Mouse (Mus musculus) ovary, postnatal 36 days (tissue): ENCODE data around the gene Igfbp6.

Experiments
- DNase-seq: peaks from one replicate; pipeline ENCODE4 v3.0.0; 2022; ENCODE audit warnings: low spot score, mixed read lengths

Gene Igfbp6

GRCm38 (mm10) chr15:102108651-102109525 lies 35.3 kb upstream of the Igfbp6 start:
- DNase-seq = peak; percentile 74

GRCm38 (mm10) chr15:102110271-102110670 lies 33.9 kb upstream of the Igfbp6 start:
- no peak for DNase-seq

- DNase-seq = no peak
Observed at GRCm38 (mm10) chr15:102110701-102111494, 33.3 kb upstream of the Igfbp6 start.

- no peak for DNase-seq
Observed at GRCm38 (mm10) chr15:102111495-102111829, 32.7 kb upstream of the Igfbp6 start.

- DNase-seq = no peak
Observed at GRCm38 (mm10) chr15:102112181-102112580, 32.0 kb upstream of the Igfbp6 start.

- no peak for DNase-seq
Observed at GRCm38 (mm10) chr15:102112827-102113226, 31.3 kb upstream of the Igfbp6 start.

GRCm38 (mm10) chr15:102113674-102114073 lies 30.5 kb upstream of the Igfbp6 start:
- no peak for DNase-seq

GRCm38 (mm10) chr15:102114651-102115260 lies 29.4 kb upstream of the Igfbp6 start:
- peak; percentile 48 for DNase-seq

- no peak for DNase-seq
Observed at GRCm38 (mm10) chr15:102115731-102116231, 28.4 kb upstream of the Igfbp6 start.

- DNase-seq = no peak
Observed at GRCm38 (mm10) chr15:102116753-102117415, 27.3 kb upstream of the Igfbp6 start.

- no peak for DNase-seq
Observed at GRCm38 (mm10) chr15:102117461-102118443, 26.4 kb upstream of the Igfbp6 start.

GRCm38 (mm10) chr15:102118591-102118990 lies 25.6 kb upstream of the Igfbp6 start:
- no peak for DNase-seq

- no peak for DNase-seq
Observed at GRCm38 (mm10) chr15:102119121-102119830, 24.9 kb upstream of the Igfbp6 start.

GRCm38 (mm10) chr15:102119831-102120170 lies 24.4 kb upstream of the Igfbp6 start:
- DNase-seq = no peak

GRCm38 (mm10) chr15:102120530-102120929 lies 23.6 kb upstream of the Igfbp6 start:
- DNase-seq = no peak

GRCm38 (mm10) chr15:102126303-102126702 lies 17.9 kb upstream of the Igfbp6 start:
- peak; percentile 72 for DNase-seq

GRCm38 (mm10) chr15:102133314-102133713 lies 10.8 kb upstream of the Igfbp6 start:
- DNase-seq = no peak

- no peak for DNase-seq
Observed at GRCm38 (mm10) chr15:102134709-102135108, 9.5 kb upstream of the Igfbp6 start.

- no peak for DNase-seq
Observed at GRCm38 (mm10) chr15:102135522-102136128, 8.5 kb upstream of the Igfbp6 start.
